Mouse (Mus musculus) embryonic fibroblast, embryonic 13.5 days (primary cell): Measurements from ENCODE around the gene Rgs9.

Experiments
- CTCF ChIP-seq: IDR thresholded peaks from 2 replicates; pipeline ENCODE4 v1.5.1; 2011; ENCODE audit warnings: mild to moderate bottlenecking, control low read depth, low read length, moderate library complexity, borderline replicate concordance; ENCODE audit not compliant: insufficient read depth
- POLR2A ChIP-seq: IDR thresholded peaks from 2 replicates; pipeline ENCODE4 v1.6.1; 2011; ENCODE audit warnings: low read depth, mild to moderate bottlenecking, control low read depth, low read length, moderate library complexity

GRCm38 (mm10) chr11:109246920-109247319 lies 51.0 kb downstream of the Rgs9 start:
- TF ChIP-seq CTCF (no peak), POLR2A (no peak)
